Mouse (Mus musculus) T-helper 2 cell (primary cell): ENCODE data around the gene Gm20388.

ENCODE experiments used
- in situ Hi-C: fragments of 300-600 bp; cut with MboI, MseI; formaldehyde crosslinking; loops from one replicate; pipeline ENCODE4 v1.15.1; 2025; ENCODE audit warnings: high pct_unique_total_duplicates

The Gm20388 gene

GRCm38 (mm10) chr8:120485551-120486476 lies 575.2 kb downstream of the Gm20388 start:
- in situ Hi-C loops, result loop anchor here (5.0 kb wide), 1 partner anchor 56 kb away; no protein-coding TSS in a partner anchor

GRCm38 (mm10) chr8:120486477-120487376 lies 576.1 kb downstream of the Gm20388 start:
- in situ Hi-C loops, result loop anchor here (5.0 kb wide), 1 partner anchor 56 kb away; no protein-coding TSS in a partner anchor

- in situ Hi-C loops, result loop anchor here (5.0 kb wide), 1 partner anchor 55 kb away; no protein-coding TSS in a partner anchor
Observed at GRCm38 (mm10) chr8:120487377-120487728, 576.7 kb downstream of the Gm20388 start.

- in situ Hi-C loops, result loop anchor here (5.0 kb wide), 1 partner anchor 54 kb away; no protein-coding TSS in a partner anchor
Observed at GRCm38 (mm10) chr8:120487729-120488510, 577.3 kb downstream of the Gm20388 start.

GRCm38 (mm10) chr8:120488636-120489131 lies 578.0 kb downstream of the Gm20388 start:
- in situ Hi-C loops, result loop anchor here (5.0 kb wide), 1 partner anchor 54 kb away; no protein-coding TSS in a partner anchor

GRCm38 (mm10) chr8:120489142-120489754 lies 578.6 kb downstream of the Gm20388 start:
- in situ Hi-C loops, result loop anchor here (5.0 kb wide), 1 partner anchor 53 kb away; no protein-coding TSS in a partner anchor

GRCm38 (mm10) chr8:120489771-120490281 lies 579.2 kb downstream of the Gm20388 start:
- in situ Hi-C loops, result loop anchor here (5.0 kb wide), 1 partner anchor 52 kb away; no protein-coding TSS in a partner anchor

- in situ Hi-C loops, result no loop called here
Observed at GRCm38 (mm10) chr8:120490354-120491141, 579.9 kb downstream of the Gm20388 start.

GRCm38 (mm10) chr8:120491166-120491793 lies 580.6 kb downstream of the Gm20388 start:
- in situ Hi-C loops, result no loop called here

GRCm38 (mm10) chr8:120492193-120492880 lies 581.7 kb downstream of the Gm20388 start:
- in situ Hi-C loops, result no loop called here

- in situ Hi-C loops, result no loop called here
Observed at GRCm38 (mm10) chr8:120492881-120493220, 582.2 kb downstream of the Gm20388 start.

- in situ Hi-C loops, result no loop called here
Observed at GRCm38 (mm10) chr8:120493508-120494464, 583.1 kb downstream of the Gm20388 start.

- in situ Hi-C loops, result no loop called here
Observed at GRCm38 (mm10) chr8:120494903-120495302, 584.3 kb downstream of the Gm20388 start.

- in situ Hi-C loops, result no loop called here
Observed at GRCm38 (mm10) chr8:120495461-120495860, 584.8 kb downstream of the Gm20388 start.

GRCm38 (mm10) chr8:120496478-120496877 lies 585.8 kb downstream of the Gm20388 start:
- in situ Hi-C loops, result no loop called here

GRCm38 (mm10) chr8:120497503-120497946 lies 586.9 kb downstream of the Gm20388 start:
- in situ Hi-C loops, result no loop called here

- in situ Hi-C loops, result no loop called here
Observed at GRCm38 (mm10) chr8:120498349-120498831, 587.7 kb downstream of the Gm20388 start.
